Mouse (Mus musculus) megakaryocyte, embryonic 14.5 days (primary cell): ENCODE results near the gene Fbxo39. TPM values are rescaled to one million over a fixed set of nuclear protein-coding genes. Genes with fewer than 3 reads are reported as not detected.

Experiments used
- H3K27me3 ChIP-seq: replicated peaks from 2 replicates; pipeline ENCODE3; 2012; ENCODE audit warnings: inconsistent platforms
- H3K36me3 ChIP-seq: replicated peaks from 2 replicates; pipeline ENCODE3; 2012; ENCODE audit warnings: low read length, inconsistent platforms, mixed read lengths
- H3K4me1 ChIP-seq: 2 replicates; pipeline ENCODE4 v1.6.1; 2012; ENCODE audit warnings: inconsistent platforms
- H3K4me3 ChIP-seq: replicated peaks from 2 replicates; pipeline ENCODE3; 2012; ENCODE audit warnings: moderate library complexity, mild to moderate bottlenecking, inconsistent platforms
- H3K9me3 ChIP-seq: 2 replicates; pipeline ENCODE4 v1.6.1; 2012; ENCODE audit warnings: inconsistent platforms
- FLI1 ChIP-seq: IDR thresholded peaks from 2 replicates; pipeline ENCODE4 v1.6.1; 2012; ENCODE audit warnings: low read length, inconsistent platforms, mixed read lengths
- GATA1 ChIP-seq: IDR thresholded peaks from 3 replicates; pipeline ENCODE4 v1.6.1; 2012; ENCODE audit warnings: mixed read lengths, low read length, inconsistent platforms, borderline replicate concordance
- polyA plus RNA-seq: library from polyadenylated mRNA; stranded (reverse); fragments of >175 nt; gene quantifications from 2 replicates; pipeline ENCODE4 v1.2.3, GENCODE M21; 2012; ENCODE audit warnings: low replicate concordance; ENCODE audit not compliant: insufficient read depth

Fbxo39 gene
- polyA plus RNA-seq: not detected in 2 replicates

DNA sequence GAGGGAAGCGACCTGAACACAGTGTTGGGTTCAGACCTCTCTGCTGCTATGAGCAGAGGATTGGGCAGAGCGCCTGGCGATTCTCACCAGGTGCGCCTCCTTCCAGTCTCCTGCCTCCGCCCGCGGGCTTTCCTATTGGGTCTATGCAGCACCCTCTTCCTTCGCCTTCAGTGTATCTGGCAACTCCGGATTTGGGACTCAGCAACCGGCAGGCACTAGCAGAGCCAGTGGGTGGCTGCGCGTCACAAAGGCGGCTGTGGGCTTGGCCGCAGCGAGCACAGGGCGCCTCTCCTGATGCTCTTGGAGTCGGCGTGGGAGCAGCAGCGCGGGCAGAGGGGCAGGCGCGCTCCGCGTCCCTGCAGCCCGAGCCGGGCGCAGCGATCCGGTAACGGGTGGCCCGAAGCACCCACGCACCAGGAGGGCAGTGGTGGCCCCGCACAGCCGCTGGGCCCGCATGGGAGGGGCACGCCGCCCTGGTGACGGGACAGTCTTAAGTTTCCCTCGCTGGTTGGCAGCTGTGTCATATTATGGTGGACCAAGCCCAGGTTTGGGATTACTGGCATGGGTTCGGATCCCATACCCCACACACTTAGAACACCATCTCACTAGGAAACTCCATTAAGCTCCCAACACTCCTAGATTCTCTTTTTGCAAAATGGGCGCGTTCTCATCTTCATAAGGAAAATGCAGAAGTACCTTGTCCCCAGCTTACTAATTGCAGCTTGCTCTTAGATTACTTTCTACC lies at the start of gene Fbxo39:
Gene Fbxo39, plus strand, starts transcription at position 294 of the 745 bp plus-strand sequence.
- TF ChIP-seq GATA1 (no peak), FLI1 (no peak)
- Histone ChIP-seq H3K36me3 (peaks cover 20% of the 10 kb centered on the region), H3K27me3 (peaks cover 48% of the 10 kb centered on the region), H3K4me1 (peaks cover 14% of the 10 kb centered on the region), H3K9me3 (no peaks in the 10 kb centered on the region), H3K4me3 (peak within 1 kb of the TSS; percentile 62)

DNA sequence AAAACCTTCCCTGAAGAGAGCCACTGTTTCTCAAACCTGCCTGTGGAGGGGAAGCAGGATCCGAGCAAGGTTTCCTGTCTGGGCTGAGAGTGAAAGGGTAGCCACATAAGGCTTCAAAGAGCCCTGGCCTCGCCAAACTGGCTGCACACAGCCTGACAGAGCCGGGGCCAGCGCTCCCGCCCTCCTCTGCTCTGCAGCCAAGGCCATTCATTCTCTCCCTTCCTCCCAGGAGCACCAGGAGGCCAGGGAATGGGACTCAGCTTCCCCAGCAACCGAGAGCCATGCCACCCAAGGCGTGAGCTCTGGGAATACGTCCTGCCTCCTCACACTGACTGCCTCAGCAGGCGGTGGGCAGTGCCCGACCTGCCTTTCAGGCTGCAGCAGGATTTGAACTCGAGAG lies 48.8 kb upstream of the Fbxo39 start:
- Histone ChIP-seq H3K36me3 (no peaks in the 10 kb centered on the region), H3K4me3 (no peak overlapping the region), H3K9me3 (peaks cover 3% of the 10 kb centered on the region; the same call in 1 of the 2 replicates), H3K4me1 (peaks cover 22% of the 10 kb centered on the region), H3K27me3 (peaks cover 76% of the 10 kb centered on the region)
- no peak for TF ChIP-seq GATA1

DNA sequence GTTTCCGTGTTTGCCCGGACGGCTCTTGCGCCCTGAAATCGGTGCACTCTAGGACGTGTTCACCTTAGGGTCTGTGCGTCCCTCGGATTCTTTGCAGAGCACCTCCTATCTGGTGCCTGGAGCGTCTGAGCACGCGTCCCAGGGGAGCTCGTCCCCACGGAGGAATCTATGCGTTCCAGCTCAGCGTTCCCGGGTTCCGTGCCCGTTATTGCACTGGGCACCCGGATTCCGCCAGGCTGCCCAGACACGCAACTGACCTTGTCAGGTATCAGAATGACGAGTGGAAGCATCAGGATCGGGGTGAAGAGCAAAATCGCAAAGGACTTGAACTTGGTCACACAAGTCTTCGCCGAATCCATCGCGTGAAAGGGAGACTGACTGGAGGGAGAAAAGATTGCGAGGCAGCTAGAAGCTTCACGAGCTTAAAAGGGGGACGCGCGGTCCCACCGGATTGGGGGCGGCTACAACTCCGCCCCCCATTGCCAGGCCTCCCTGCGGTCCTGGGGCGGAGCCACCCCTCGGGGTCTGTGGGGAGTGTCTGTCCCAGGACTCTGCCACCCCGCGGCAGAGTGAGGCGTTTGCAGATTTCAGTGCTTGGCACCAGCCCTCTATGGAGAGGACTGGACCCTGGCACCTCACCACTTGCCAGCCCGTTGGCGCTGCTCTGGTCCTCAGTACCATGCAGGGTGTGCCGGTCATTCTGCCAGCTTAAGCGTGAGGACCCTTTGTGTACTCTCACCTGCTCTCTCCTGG lies 47.9 kb upstream of the Fbxo39 start:
- peaks cover 3% of the 10 kb centered on the region; the same call in 1 of the 2 replicates for H3K9me3 ChIP-seq
- H3K4me3 ChIP-seq: peak overlapping the region; percentile 86
- peaks cover 78% of the 10 kb centered on the region for H3K27me3 ChIP-seq
- H3K36me3 ChIP-seq: no peaks in the 10 kb centered on the region
- H3K4me1 ChIP-seq: peaks cover 22% of the 10 kb centered on the region
- TF ChIP-seq FLI1 (no peak), GATA1 (no peak)

GRCm38 (mm10) chr11:72266960-72267560 lies 47.2 kb upstream of the Fbxo39 start, which contains the start of gene Slc13a5:
Gene Slc13a5, minus strand, starts transcription at chr11:72267222.
- peaks cover 22% of the 10 kb centered on the region for H3K4me1 ChIP-seq
- peaks cover 76% of the 10 kb centered on the region for H3K27me3 ChIP-seq
- no peaks in the 10 kb centered on the region for H3K36me3 ChIP-seq
- peaks cover 3% of the 10 kb centered on the region; the same call in 1 of the 2 replicates for H3K9me3 ChIP-seq
- peak within 1 kb of the TSS; percentile 86 for H3K4me3 ChIP-seq
- TF ChIP-seq GATA1 (no peak), FLI1 (no peak)

- Histone ChIP-seq H3K4me1 (peaks cover 8% of the 10 kb centered on the region), H3K4me3 (no peak overlapping the region), H3K36me3 (no peaks in the 10 kb centered on the region), H3K9me3 (peaks cover 3% of the 10 kb centered on the region; the same call in 1 of the 2 replicates), H3K27me3 (peaks cover 42% of the 10 kb centered on the region)
- TF ChIP-seq GATA1 (no peak), FLI1 (no peak)
Measured at GRCm38 (mm10) chr11:72271761-72272160, 42.5 kb upstream of the Fbxo39 start.

DNA sequence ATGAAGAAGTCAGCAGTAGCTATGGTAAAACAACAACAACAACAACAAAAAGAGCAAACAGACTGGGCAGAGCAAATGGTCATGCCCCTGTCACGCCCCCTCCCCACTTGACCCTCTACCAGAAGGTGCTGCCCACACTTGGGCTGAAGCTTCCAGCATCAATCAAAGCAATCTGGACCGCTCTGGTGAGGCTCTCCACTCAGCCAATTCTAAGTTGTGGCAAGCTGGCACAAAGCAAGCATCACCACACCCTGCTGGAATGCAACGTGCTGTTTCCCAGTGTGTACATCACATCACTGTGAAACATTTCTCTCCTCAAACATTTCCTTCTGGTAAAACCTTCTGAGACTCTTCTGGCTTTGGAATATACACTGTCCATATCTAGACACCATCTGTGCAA lies 40.9 kb upstream of the Fbxo39 start:
- no peak for TF ChIP-seq GATA1
- H3K4me1 ChIP-seq: no peaks in the 10 kb centered on the region

GRCm38 (mm10) chr11:72281143-72281851 lies 32.9 kb upstream of the Fbxo39 start:
- no peaks in the 10 kb centered on the region for H3K36me3 ChIP-seq
- H3K4me3 ChIP-seq: no peak overlapping the region
- H3K27me3 ChIP-seq: peaks cover 12% of the 10 kb centered on the region
- no peak for TF ChIP-seq GATA1
- TF ChIP-seq FLI1: no peak
- peaks cover 4% of the 10 kb centered on the region; the same call in 1 of the 2 replicates for H3K9me3 ChIP-seq
- H3K4me1 ChIP-seq: no peaks in the 10 kb centered on the region

More for the DNA sequence above, 40.9 kb upstream of the Fbxo39 start:
- Histone ChIP-seq H3K27me3 (peaks cover 26% of the 10 kb centered on the region), H3K9me3 (no peaks in the 10 kb centered on the region), H3K36me3 (no peaks in the 10 kb centered on the region), H3K4me3 (no peak overlapping the region)

GRCm38 (mm10) chr11:72281852-72282400 lies 32.3 kb upstream of the Fbxo39 start:
- Histone ChIP-seq H3K4me3 (no peak overlapping the region), H3K27me3 (peaks cover 12% of the 10 kb centered on the region), H3K36me3 (no peaks in the 10 kb centered on the region), H3K4me1 (no peaks in the 10 kb centered on the region), H3K9me3 (peaks cover 4% of the 10 kb centered on the region; the same call in 1 of the 2 replicates)
- TF ChIP-seq GATA1 (no peak), FLI1 (no peak)
